Mouse (Mus musculus) erythroblast, adult 5-6 weeks (primary cell): ENCODE data around the gene Phactr1. TPM values are rescaled to one million over a fixed set of nuclear protein-coding genes. Genes with fewer than 3 reads are reported as not detected.

Source experiments
- ATAC-seq: replicated peaks from 2 replicates; pipeline ENCODE4 v1.8.0; 2016; ENCODE audit warnings: moderate number of reproducible peaks, mild to moderate bottlenecking, moderate TSS enrichment, inconsistent platforms; ENCODE audit not compliant: poor library complexity, low FRiP score, severe bottlenecking
- total RNA-seq, 2 experiments: library from RNA; stranded (forward) in 1 of 2; stranded (reverse) in 1 of 2; fragments of 150-400 nt in 1 of 2; fragments of 200-764, 138-1000 nt in 1 of 2; gene quantifications; 2 replicates each; pipeline versions ENCODE4 v1.2.3 to v1.2.4; 2015 to 2017; ENCODE audit warnings: low replicate concordance in 2 of 2

Phactr1 gene
- total RNA-seq, 2 experiments from 2014 or later, result not detected

DNA sequence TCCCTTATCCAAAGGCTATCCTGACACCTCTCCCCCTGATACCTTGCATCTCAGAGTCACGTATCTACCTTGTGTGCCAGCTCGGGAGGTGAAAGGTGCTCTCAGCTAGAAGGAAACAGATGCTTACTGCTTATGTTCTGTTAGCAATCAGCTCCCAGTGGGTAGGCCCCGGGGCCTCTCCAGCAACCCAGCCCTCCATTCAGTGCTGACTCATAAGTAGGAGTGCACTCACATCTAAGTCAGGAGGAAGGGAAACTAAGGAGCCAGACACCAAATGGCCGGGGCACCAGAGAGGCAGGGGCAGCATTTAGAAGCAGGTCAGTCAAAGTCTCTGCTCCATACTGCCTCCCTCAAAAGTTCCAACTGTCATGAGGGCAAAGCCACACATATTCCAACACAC lies 468.3 kb downstream of the Phactr1 start:
- ATAC-seq, result no peak

DNA sequence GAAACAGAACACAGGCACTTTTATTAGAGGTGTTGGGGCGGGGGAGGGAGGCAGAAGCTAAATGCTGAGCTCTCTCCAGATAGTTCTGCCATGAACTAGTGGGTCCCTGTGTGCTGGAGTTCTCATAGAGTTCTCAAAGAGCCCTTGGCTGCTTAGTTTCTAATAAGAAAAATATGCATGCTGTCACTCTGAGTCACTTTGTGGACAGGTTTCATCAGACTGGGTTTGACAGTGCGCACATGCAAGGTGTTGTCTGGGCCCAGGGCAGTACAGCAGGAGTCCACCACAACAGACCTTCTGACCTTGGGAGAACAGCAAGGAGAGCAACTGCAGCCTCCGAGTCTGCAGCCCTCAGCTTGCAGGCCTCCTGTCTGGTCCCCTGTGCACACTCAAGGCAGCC lies 469.2 kb downstream of the Phactr1 start:
- no peak for ATAC-seq

DNA sequence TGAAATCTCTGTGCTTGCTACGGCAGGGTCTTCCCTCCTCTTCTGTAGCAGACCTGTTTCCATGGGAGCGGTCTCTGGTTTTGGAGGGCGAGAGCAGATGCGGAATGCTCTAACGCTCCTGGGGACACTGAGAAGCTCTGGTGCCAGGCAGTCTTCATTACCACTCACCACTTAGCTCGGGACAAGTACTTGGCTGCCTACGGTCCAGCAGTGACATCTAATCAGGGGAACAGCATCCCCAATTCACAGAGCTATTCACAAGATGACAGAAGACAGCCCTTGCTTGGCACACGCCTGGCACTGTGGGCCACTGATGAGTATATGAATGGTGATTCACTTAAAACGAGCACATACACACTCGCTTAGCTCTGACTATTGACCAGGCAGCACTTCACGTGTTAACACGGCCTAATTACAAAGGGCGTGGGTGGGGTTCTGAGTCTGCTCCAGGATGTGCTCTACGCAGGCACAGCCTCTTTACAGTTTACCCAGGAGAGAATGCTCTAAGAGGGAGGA lies 471.6 kb downstream of the Phactr1 start:
- ATAC-seq, result no peak

DNA sequence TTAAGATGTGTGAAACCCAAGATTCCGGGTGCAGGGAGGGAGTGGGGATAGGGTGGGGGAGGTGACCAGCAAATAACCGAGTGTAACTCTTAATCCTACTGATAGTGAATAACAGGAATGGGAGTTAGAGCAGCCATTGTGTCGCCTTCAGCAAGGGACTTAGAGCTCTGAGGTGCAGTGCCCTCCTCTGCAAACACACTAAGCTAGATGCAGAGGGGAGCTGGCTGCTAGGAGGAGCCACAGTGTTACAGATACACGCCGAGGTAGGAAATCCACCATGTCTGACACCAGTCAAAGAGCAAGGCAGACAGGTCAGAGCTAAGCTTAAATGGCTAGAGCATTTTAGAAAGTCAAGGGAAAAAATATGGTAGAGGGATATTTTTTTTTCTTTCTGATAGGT lies 476.9 kb downstream of the Phactr1 start:
- no peak for ATAC-seq

DNA sequence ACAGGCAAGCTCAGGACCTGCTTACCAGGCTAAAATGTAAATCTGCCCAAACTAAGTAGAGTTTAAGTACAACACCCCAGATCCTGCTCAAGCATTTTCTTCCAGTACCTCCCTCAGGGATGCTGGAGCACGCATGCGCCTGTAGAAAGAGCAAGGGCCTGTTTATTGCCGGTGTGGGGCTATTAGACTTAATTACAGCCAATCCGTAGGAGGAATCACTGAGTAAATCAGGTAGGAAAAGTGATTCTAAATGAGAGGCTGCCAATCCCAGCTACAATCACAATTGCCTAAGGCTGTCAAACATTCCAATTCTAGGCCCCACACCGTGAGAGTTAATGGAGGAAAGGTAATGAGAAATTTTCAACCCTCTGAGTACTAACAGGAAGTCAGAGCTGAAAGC lies 477.9 kb downstream of the Phactr1 start:
- no peak for ATAC-seq

DNA sequence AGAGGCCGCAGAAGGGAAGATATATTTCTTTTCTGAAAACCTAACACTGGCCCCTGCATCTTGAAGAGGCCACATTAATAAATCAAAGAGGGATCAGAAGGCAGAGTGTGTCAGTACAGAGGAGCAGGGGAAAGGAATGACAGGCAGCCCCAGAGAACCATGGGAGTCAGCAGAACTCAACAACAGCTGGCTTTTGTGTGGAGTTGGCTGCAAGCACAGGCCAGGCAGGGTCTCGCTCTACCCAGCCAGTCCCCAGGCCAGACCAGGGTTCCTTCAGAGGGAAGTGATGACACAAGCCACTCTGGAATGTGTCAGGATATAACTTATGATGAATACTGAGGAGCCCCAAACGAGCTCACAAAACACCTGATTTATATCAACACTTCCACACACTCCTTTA lies 479.0 kb downstream of the Phactr1 start:
- no peak for ATAC-seq

DNA sequence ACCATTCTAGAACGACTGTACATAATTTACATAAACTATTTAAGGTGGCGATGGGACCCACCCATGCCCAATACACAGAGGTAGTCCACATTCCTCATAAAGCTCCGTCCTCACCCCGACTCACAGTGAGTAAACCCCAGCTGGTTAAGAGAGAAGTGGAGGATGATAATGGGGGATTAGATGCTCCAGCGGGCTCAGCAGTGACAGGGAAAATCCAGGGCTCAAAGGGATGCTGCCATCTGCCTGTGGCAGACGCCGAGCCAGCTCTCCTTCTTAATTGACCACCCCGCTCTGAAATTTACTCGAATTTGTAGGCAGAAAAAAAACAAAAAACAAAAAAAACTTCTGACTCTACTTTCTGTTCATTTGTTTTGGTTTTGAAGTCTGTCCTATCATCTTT lies 487.3 kb downstream of the Phactr1 start:
- ATAC-seq, result no peak

DNA sequence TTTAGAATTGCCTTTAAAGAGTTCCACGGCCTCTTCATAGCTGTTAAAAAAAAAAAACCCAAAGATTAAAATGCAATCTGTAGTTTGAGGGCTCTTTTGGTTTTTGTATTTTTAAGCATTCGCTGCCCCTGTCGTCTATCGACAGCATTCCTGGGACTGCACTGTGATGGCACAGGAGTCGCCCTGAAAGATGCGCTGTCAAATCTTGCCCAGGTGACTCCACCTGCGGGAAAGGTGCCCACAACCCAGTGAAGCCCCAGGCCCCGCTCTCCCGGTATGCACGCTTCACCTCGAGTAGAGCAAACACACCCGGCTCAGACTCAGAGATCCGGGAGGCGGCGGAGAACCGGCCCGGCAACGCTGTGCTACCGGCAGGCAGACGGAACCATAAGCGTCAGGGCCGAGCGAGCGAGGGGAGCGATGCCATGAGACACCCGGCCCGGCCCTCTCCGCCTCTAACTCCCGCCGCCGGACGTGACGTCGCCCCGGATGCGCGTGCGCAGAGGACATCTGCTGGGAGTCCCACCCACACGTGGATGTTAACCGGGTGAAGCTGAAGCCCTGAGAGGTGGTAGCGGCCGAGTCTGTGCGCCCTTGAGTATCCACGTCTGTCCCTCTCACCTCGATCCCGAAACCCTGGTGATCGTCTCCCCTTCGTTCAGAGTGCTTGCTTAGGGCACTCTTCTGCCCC lies 490.7 kb downstream of the Phactr1 start, which contains the start of gene Tbc1d7:
TSS of gene Tbc1d7 (minus strand) at position 482 of the 691 bp plus-strand sequence.
- ATAC-seq, result peak; percentile 98

DNA sequence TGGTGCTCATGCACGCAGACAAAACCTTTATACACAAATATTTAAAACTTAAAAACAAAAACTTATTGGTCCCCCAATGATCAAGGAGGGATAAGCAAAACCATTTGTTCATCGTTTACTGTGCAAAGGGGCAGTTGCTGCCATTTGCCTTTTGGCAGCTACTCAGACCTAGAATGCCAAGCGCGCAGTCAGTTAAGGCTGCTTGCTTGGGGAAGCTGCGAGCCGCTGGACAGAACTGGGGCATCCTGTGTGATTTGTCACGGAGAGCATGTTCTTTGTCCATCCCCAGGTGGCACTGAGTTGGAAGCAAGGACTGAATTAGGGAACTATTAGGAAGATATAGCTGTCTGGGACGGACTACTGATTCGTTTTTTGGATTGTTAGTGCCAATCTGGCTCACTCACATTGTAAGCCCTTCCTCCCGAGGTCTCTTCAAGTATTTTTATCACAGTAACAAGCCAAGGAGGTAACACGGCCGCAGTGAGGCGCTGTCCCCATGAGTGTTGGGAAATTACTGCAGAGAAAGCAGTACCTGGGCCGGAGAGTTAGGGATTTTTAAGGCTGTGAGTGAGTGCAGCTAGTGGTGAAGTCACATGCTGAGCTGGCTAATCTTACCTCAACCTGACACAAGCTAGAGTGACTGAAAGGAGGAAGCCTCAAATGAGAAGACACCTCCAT lies 491.8 kb downstream of the Phactr1 start:
- ATAC-seq, result no peak

DNA sequence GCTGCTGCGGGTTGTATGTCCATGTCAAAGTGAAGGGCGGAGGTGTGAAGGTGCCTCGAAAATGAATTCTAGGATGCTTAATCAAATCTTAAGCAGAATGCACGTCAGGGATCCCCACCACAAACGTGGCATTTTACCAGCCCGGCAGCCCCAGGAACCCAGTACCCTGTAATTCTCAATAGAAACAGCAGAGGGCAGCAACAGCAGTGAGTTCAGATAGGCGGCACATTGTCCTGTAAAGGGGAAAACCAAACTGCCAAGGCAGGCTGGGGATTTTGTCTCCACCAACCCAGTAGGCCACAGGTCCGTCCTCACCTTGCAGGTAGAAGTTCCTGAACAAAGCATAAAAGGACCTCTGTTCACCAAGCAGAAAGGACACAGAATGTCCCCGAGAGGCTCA lies 492.8 kb downstream of the Phactr1 start:
- peak; percentile 60 for ATAC-seq

DNA sequence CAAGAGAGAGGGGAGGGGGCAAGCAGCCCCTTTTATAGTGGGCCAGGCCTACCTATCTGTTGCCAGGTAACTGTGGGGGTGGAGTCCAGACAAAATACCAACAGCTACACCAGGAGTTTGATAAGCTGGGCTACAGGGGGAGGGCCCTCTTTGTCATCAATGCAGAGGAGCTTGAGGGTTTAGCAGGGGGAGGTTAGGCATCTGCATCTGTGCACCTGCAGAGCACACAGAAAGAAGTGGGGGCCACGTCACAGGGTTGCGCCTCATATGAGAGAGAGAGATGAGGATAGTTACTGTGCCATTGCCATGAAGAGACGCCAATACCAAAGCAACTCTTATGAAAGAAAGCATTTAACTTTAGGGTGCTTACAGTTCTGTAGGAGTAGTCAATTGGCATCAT lies 496.3 kb downstream of the Phactr1 start:
- ATAC-seq, result no peak

DNA sequence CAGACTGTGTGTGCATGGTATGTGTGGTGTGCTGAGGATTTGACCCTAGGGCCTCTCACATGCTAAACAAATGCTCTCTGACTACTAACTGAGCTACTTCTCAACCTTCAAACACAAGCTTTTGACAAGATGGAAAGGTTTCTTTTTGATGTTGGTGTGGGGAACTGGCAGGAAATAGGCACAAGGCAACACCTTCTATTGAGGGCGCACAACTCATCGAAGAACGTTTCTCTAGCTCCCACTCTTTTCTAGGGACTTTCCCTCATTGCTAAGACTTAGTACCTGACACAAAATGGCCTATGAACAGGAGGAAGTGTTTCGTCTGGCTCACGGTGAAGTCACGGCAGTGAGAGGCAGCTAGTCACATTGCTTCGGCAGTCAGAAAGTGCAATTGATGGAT lies 496.9 kb downstream of the Phactr1 start:
- no peak for ATAC-seq

DNA sequence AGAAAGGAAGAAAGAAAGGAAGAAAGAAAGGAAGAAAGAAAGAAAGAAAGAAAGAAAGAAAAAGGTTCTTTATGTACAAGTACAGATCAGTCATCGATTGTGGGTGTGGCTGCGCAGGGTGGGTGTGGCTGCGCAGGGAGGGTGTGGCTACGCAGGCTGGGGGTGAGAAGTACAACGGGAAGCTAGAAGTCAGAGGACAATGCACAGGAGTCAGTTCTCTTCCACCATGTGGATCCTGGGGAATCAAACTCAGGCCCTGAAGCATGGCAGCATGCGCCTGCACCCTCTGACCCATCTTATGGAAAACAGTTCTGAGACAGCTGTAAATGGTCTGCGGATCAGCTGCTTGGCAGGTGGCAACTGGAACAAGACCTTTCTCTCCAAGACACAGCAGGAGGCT lies 500.7 kb downstream of the Phactr1 start:
- no peak for ATAC-seq

DNA sequence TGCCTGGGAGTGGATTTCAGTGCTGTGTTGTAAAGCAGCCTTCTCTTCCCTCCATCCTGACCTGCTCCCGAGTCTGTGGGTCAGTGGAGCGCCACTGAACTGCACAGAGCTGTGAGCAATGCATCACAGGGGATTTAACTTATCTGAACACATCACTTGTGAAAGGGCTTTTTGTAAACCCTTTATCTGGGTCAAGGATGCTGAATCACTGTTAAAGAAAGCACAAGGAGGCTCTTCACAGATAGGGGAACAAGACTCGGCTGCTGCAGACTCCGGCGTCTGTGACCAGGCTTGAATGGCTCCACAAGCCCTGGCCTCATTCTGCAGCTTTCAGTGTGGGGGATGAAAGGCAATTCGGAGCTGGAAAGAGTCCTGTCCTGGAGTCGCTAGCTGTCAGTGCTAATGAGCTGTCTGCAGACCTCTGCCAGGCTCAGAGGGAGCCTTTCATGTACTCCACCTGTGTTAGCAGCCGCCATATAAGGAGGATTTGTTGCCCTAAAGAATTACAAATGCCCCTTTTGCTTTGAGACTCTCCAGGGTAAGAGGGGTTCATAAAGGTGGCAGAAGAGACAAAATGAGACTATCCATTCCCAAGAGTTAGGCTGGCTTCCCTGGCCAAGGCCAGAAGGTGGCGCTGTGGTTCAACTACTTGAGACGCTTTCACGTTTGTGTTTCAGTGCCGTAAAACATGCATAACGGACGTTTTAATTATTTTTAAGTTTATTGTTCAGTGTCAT lies 502.2 kb downstream of the Phactr1 start:
- ATAC-seq, result no peak

DNA sequence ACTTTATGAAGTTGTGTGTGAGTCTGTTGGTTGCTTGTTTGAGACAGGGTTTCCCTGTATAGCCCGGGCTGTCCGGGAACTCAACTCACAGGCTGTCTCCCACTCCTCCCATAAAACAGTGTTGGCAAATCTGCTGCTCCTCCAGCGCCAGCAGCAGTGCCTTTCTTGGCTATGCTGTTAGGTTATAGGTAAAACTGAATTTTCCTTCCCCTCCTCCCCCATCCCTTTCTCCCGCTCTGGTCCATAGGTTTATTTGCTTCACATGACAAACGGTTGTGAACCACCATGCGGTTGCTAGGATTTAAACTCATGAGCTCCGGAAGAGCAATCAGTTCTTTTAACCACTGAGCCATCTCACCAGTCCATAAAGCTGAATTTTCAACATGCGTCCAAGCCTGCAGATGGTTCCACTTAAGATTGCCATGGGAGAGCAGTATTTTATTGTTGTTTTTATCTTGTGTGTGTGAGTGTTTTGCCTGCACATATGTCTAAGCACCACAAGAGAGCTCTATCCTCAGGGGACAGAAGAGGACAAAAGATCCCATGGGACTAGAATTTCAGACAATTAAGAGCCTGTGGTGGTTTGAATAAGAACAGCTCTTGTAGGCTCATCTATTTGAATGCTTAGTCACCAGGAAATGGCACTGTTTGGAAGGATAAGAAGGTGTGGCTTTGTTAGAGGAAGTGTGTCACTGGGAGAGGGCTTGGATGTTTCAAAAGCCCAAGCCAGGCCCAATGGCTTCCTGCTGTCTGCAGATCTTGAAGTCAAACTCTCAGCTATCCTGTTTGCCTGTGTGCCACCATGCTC lies 503.0 kb downstream of the Phactr1 start:
- ATAC-seq, result no peak

DNA sequence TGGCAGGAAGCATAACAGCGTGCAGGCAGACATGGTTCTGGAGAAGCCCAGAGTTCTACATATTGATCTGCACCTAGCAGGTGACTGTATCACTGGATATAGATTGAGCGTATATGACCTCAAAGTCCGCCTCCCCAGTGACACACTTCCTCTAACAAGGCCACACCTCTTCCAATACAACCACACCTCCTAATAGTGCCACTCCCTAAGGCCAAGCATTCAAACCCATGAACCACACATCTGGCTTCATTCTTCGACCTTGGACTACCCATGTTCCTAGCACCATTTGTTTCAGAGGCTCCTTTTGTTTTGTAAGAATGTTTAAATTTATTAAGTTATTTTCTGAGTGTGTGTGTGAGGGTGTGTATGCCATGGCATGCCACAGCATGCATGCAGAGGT lies 507.3 kb downstream of the Phactr1 start:
- ATAC-seq, result no peak
